Mouse (Mus musculus) embryonic fibroblast, embryonic 13.5 days (primary cell): ENCODE data around the gene Foxf1.

ENCODE experiments used
- CTCF ChIP-seq: IDR thresholded peaks from 2 replicates; pipeline ENCODE4 v1.5.1; 2011; ENCODE audit warnings: mild to moderate bottlenecking, control low read depth, low read length, moderate library complexity, borderline replicate concordance; ENCODE audit not compliant: insufficient read depth
- POLR2A ChIP-seq: IDR thresholded peaks from 2 replicates; pipeline ENCODE4 v1.6.1; 2011; ENCODE audit warnings: low read depth, mild to moderate bottlenecking, control low read depth, low read length, moderate library complexity

GRCm38 (mm10) chr8:121086004-121086900 lies 2.1 kb downstream of the Foxf1 start:
- TF ChIP-seq POLR2A (no peak), CTCF (no peak)
